Mouse (Mus musculus): ENCODE measurements around the gene Cybrd1.

DNA sequence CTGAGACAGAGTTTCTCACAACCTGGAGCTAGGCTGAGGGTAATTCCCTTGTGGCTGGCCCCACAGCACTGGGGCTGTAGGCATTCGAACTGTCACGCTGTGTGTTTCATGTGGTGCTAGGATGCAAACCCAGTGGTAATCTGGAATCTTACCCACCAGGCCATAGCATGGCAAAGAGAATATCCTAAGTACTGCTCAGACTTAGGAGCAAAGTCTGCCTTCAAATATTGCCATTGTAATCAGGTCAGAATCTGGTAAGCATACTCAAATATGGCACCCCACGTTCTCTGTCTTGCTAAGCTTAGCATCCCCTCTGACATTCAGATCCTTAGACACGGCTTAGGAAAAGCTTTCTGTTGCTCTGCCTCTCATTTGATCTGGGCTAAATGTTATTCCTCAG is 28.1 kb downstream of the Cybrd1 start:
- no peak for TF ChIP-seq TAL1 (IDR thresholded peaks at IDR 0.05; ENCODE audit: low read length)
- TF ChIP-seq ZC3H11A (IDR thresholded peaks at IDR 0.05; ENCODE audit: low read depth, low read length) = no peak
- TF ChIP-seq POLR2A (IDR thresholded peaks at IDR 0.05; ENCODE audit: control insufficient read depth in 1 of 2, insufficient read depth in 1 of 2, low read depth in 1 of 2, low read length in 2 of 2, poor library complexity in 1 of 2) = no peak
- no peak for TF ChIP-seq MXI1 (IDR thresholded peaks at IDR 0.05; ENCODE audit: low read depth, low read length)
- TF ChIP-seq USF1 (IDR thresholded peaks at IDR 0.05; ENCODE audit: low read depth, low read length) = no peak
- TF ChIP-seq BHLHE40 (IDR thresholded peaks at IDR 0.05; ENCODE audit: borderline replicate concordance, low read depth, low read length) = no peak
